Mouse (Mus musculus): ENCODE data around the gene Ccr9.
"Not testable (repeated sequence)": the region's sequence is repeated elsewhere in the genome, so short reads cannot be mapped to it uniquely, and the experiment has no call there.

The Ccr9 gene

GRCm38 (mm10) chr9:123713111-123713510 lies 34.9 kb downstream of the Ccr9 start:
- in situ Hi-C loops (cut with MboI, MseI) = no loop called here

GRCm38 (mm10) chr9:123716301-123716700 lies 38.1 kb downstream of the Ccr9 start:
- in situ Hi-C loops (cut with MboI, MseI) = loop anchor here (5.0 kb wide), 2 partner anchors 46 to 151 kb away; no protein-coding TSS in a partner anchor

- in situ Hi-C loops (cut with MboI, MseI) = loop anchor here (5.0 kb wide), 2 partner anchors 45 to 150 kb away; no protein-coding TSS in a partner anchor
Observed at GRCm38 (mm10) chr9:123717186-123718008, 39.2 kb downstream of the Ccr9 start, which contains the start of gene Lztfl1. Lztfl1 (minus strand) TSS chr9:123717697.

GRCm38 (mm10) chr9:123722737-123723493 lies 44.7 kb downstream of the Ccr9 start:
- in situ Hi-C loops (cut with MboI, MseI) = no loop called here

- in situ Hi-C loops (cut with MboI, MseI) = loop anchor here (10.0 kb wide), 1 partner anchor 204 kb away; no protein-coding TSS in a partner anchor
Observed at GRCm38 (mm10) chr9:123731271-123731670, 53.0 kb downstream of the Ccr9 start.

- in situ Hi-C loops (cut with MboI, MseI) = loop anchor here (10.0 kb wide), 1 partner anchor 201 kb away; no protein-coding TSS in a partner anchor
Observed at GRCm38 (mm10) chr9:123734133-123734532, 55.9 kb downstream of the Ccr9 start.

GRCm38 (mm10) chr9:123740799-123741198 lies 62.6 kb downstream of the Ccr9 start:
- in situ Hi-C loops (cut with MboI, MseI) = no loop called here

- in situ Hi-C loops (cut with MboI, MseI) = not testable (repeated sequence)
Observed at GRCm38 (mm10) chr9:123749687-123750086, 71.4 kb downstream of the Ccr9 start.

GRCm38 (mm10) chr9:123754333-123754732 lies 76.1 kb downstream of the Ccr9 start:
- in situ Hi-C loops (cut with MboI, MseI) = no loop called here

GRCm38 (mm10) chr9:123756752-123757151 lies 78.5 kb downstream of the Ccr9 start:
- in situ Hi-C loops (cut with MboI, MseI) = no loop called here

- in situ Hi-C loops (cut with MboI, MseI) = no loop called here
Observed at GRCm38 (mm10) chr9:123757326-123757725, 79.1 kb downstream of the Ccr9 start.

GRCm38 (mm10) chr9:123758156-123758555 lies 79.9 kb downstream of the Ccr9 start:
- in situ Hi-C loops (cut with MboI, MseI) = no loop called here

- in situ Hi-C loops (cut with MboI, MseI) = no loop called here
Observed at GRCm38 (mm10) chr9:123758645-123759044, 80.4 kb downstream of the Ccr9 start.

- in situ Hi-C loops (cut with MboI, MseI) = loop anchor here (5.0 to 10.0 kb wide), 2 partner anchors 44 to 164 kb away; partner anchors contain the start of gene Lztfl1
Observed at GRCm38 (mm10) chr9:123760806-123761205, 82.6 kb downstream of the Ccr9 start.

- in situ Hi-C loops (cut with MboI, MseI) = loop anchor here (5.0 to 10.0 kb wide), 2 partner anchors 46 to 162 kb away; partner anchors contain the start of gene Lztfl1
Observed at GRCm38 (mm10) chr9:123762886-123763285, 84.6 kb downstream of the Ccr9 start.

GRCm38 (mm10) chr9:123763771-123764170 lies 85.5 kb downstream of the Ccr9 start:
- in situ Hi-C loops (cut with MboI, MseI) = loop anchor here (5.0 to 10.0 kb wide), 2 partner anchors 46 to 161 kb away; partner anchors contain the start of gene Lztfl1

- in situ Hi-C loops (cut with MboI, MseI) = loop anchor here (10.0 kb wide), 1 partner anchor 158 kb away; no protein-coding TSS in a partner anchor
Observed at GRCm38 (mm10) chr9:123766996-123767395, 88.8 kb downstream of the Ccr9 start.

- in situ Hi-C loops (cut with MboI, MseI) = loop anchor here (10.0 kb wide), 1 partner anchor 156 kb away; no protein-coding TSS in a partner anchor
Observed at GRCm38 (mm10) chr9:123768443-123768842, 90.2 kb downstream of the Ccr9 start.

- in situ Hi-C loops (cut with MboI, MseI) = loop anchor here (10.0 kb wide), 1 partner anchor 155 kb away; no protein-coding TSS in a partner anchor
Observed at GRCm38 (mm10) chr9:123769532-123769931, 91.3 kb downstream of the Ccr9 start.

GRCm38 (mm10) chr9:123773299-123773698 lies 95.1 kb downstream of the Ccr9 start:
- in situ Hi-C loops (cut with MboI, MseI) = not testable (repeated sequence)

GRCm38 (mm10) chr9:123788855-123789529 lies 110.8 kb downstream of the Ccr9 start:
- in situ Hi-C loops (cut with MboI, MseI) = no loop called here

Data from regulatory T cell (primary cell).